Mouse (Mus musculus) urinary bladder, postnatal 36 days (tissue): Measurements from ENCODE around the gene Kcnk6.
"Not testable (repeated sequence)": the region's sequence is repeated elsewhere in the genome, so short reads cannot be mapped to it uniquely, and the experiment has no call there.

ENCODE experiments used
- DNase-seq, 2 experiments: peaks; one replicate each; pipeline ENCODE4 v3.0.0; 2022; ENCODE audit warnings: low spot score in 2 of 2, mixed read lengths in 1 of 2

Gene Kcnk6

GRCm38 (mm10) chr7:29247314-29247700 is 15.0 kb upstream of the Kcnk6 start:
- DNase-seq, result peak; percentile 86 to 88

- no peak for DNase-seq
Observed at GRCm38 (mm10) chr7:29246619-29247313, 14.5 kb upstream of the Kcnk6 start.

- DNase-seq, result no peak
Observed at GRCm38 (mm10) chr7:29246015-29246414, 13.7 kb upstream of the Kcnk6 start.

GRCm38 (mm10) chr7:29244732-29245416 is 12.6 kb upstream of the Kcnk6 start:
- no peak for DNase-seq

- peak; percentile 96 to 97 for DNase-seq
Observed at GRCm38 (mm10) chr7:29238019-29238967, 6.0 kb upstream of the Kcnk6 start, which contains the start of gene Yif1b. TSS of gene Yif1b (plus strand) at chr7:29238329.

- not testable (repeated sequence) for DNase-seq
Observed at GRCm38 (mm10) chr7:29237596-29237995, 5.3 kb upstream of the Kcnk6 start.

- DNase-seq, result no peak
Observed at GRCm38 (mm10) chr7:29236593-29236992, 4.3 kb upstream of the Kcnk6 start.

- no peak for DNase-seq
Observed at GRCm38 (mm10) chr7:29234661-29235060, 2.3 kb upstream of the Kcnk6 start.

- no peak for DNase-seq
Observed at GRCm38 (mm10) chr7:29233745-29234144, 1.4 kb upstream of the Kcnk6 start.

GRCm38 (mm10) chr7:29231517-29231916 is 798 bp downstream of the Kcnk6 start:
- no peak for DNase-seq

GRCm38 (mm10) chr7:29230560-29230959 is 1.8 kb downstream of the Kcnk6 start:
- no peak for DNase-seq

GRCm38 (mm10) chr7:29228202-29228601 is 4.1 kb downstream of the Kcnk6 start:
- no peak for DNase-seq

GRCm38 (mm10) chr7:29225520-29225919 is 6.8 kb downstream of the Kcnk6 start:
- no peak for DNase-seq

GRCm38 (mm10) chr7:29224756-29225394 is 7.4 kb downstream of the Kcnk6 start:
- DNase-seq, result no peak

GRCm38 (mm10) chr7:29214846-29215245 is 17.5 kb downstream of the Kcnk6 start:
- DNase-seq, result no peak

- DNase-seq, result no peak
Observed at GRCm38 (mm10) chr7:29214236-29214635, 18.1 kb downstream of the Kcnk6 start.

GRCm38 (mm10) chr7:29213675-29214082 is 18.6 kb downstream of the Kcnk6 start, which contains the start of gene Catsperg1:
TSS of gene Catsperg1 (minus strand) at chr7:29214035.
- no peak for DNase-seq

- DNase-seq, result not testable (repeated sequence)
Observed at GRCm38 (mm10) chr7:29212775-29213560, 19.3 kb downstream of the Kcnk6 start.

GRCm38 (mm10) chr7:29212199-29212765 is 20.0 kb downstream of the Kcnk6 start:
- peak in 1 of 2 experiments; percentile 23 for DNase-seq
